Mouse (Mus musculus) brain, adult 10 weeks (tissue): Measurements from ENCODE around the gene Olfr132. TPM values are rescaled to one million over a fixed set of nuclear protein-coding genes. Genes with fewer than 3 reads are reported as not detected.

ENCODE experiments used
- polyA plus RNA-seq: library from polyadenylated mRNA; stranded (reverse); fragments of 350-450 nt; fragmentation: Illumina TruSeq; extraction: RNeasy Lipid Tissue Mini Kit (QIAGEN cat#74804); gene quantifications from one replicate; pipeline ENCODE4 v1.2.3, GENCODE M21; 2015; ENCODE audit warnings: low read depth, low replicate concordance

Gene Olfr132
- not detected for polyA plus RNA-seq

DNA sequence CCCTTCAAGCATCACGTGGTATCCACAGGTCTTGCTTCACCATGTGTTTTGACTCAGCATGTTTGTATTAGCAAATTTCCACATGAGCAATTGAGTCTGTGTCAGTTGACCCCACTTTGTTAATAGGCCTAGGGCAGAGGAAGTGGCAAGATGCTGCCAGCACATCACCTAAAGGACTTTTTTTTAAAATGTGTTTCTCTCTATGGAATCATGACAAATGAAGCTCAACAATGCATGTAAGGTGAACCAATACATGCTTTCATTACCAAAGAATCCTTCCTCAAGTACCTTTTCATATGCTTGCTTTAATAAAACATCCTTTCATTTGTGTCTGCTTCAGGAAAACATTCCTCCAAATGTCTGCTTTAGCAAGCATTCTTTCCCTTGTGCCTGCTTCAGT is at the start of gene Olfr132:
Olfr132 (minus strand) TSS at position 101 of the 400 bp plus-strand sequence.

GRCm38 (mm10) chr17:38171088-38171487 is 36.8 kb upstream of the Olfr132 start, which contains the start of gene Olfr134:
Gene Olfr134 (plus strand): TSS chr17:38171388.

DNA sequence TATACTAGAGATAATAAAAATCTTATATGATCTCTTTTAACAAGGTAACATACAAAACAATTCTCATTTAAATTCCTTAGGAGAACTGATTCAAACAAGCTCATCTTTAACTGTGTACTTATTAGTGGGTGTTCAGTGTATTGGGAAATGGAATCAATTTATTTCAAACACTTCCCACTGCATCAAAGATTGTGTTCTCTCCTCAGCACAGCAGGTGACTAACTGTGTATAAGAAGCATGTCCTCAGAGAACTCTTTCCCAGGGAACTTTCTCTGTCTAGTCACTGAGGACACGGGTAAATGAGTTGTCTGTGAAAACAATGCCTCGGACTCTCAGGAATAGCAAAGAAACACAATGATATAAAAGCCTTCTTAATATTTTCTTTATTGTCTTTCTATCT is 10.7 kb upstream of the Olfr132 start, which contains the start of gene Olfr133:
Olfr133 (plus strand) TSS at position 301 of the 400 bp plus-strand sequence.

GRCm38 (mm10) chr17:38088593-38088992 is 45.7 kb downstream of the Olfr132 start, which contains the start of gene Olfr131:
Gene Olfr131 (minus strand): TSS chr17:38088693.

Other genes with a start within 250 kb of the Olfr132 start
- not detected for gene Olfr127, start 234.1 kb downstream of the Olfr132 start, polyA plus RNA-seq
- gene Olfr128, start 214.0 kb downstream of the Olfr132 start, polyA plus RNA-seq: not detected
- gene Olfr761, start 181.4 kb downstream of the Olfr132 start, polyA plus RNA-seq: not detected
- not detected for gene Olfr129, start 74.4 kb downstream of the Olfr132 start, polyA plus RNA-seq
- not detected for gene Olfr130, start 70.6 kb downstream of the Olfr132 start, polyA plus RNA-seq
- not detected for gene Olfr131, start 45.8 kb downstream of the Olfr132 start, polyA plus RNA-seq
- gene Olfr133, start 10.8 kb upstream of the Olfr132 start, polyA plus RNA-seq: not detected
- gene Olfr134, start 36.9 kb upstream of the Olfr132 start, polyA plus RNA-seq: not detected
- gene Olfr135, start 69.8 kb upstream of the Olfr132 start, polyA plus RNA-seq: not detected
- gene Olfr138, start 126.5 kb upstream of the Olfr132 start, polyA plus RNA-seq: not detected
- not detected for gene Olfr137, start 173.0 kb upstream of the Olfr132 start, polyA plus RNA-seq
- gene Olfr136, start 195.3 kb upstream of the Olfr132 start, polyA plus RNA-seq: not detected